Mouse (Mus musculus): Measurements from ENCODE around the gene Etnk1.

GRCm38 (mm10) chr6:143156684-143157083 lies 10.3 kb upstream of the Etnk1 start:
- TF ChIP-seq CTCF (IDR thresholded peaks at IDR 0.05; ENCODE audit: borderline replicate concordance, control insufficient read depth, extremely low read depth, insufficient read depth, low read length, poor library complexity) (no peak), POLR2A (IDR thresholded peaks at IDR 0.05; ENCODE audit: control insufficient read depth, extremely low read depth, insufficient read depth, low read length, poor library complexity) (no peak)
